Mouse (Mus musculus): ENCODE data around the gene Tmem191c.

- no peak for TF ChIP-seq POLR2A (IDR thresholded peaks at IDR 0.05; ENCODE audit: insufficient read depth, low read length)
- TF ChIP-seq CTCF (IDR thresholded peaks at IDR 0.05; ENCODE audit: low read depth, low read length): no peak
- no peak for TF ChIP-seq EP300 (IDR thresholded peaks at IDR 0.05; ENCODE audit: insufficient read depth, low read depth, low read length)
Measured at GRCm38 (mm10) chr16:17275721-17276120, at the start of gene Tmem191c.
